Mouse (Mus musculus) E14TG2a.4 (cell line): Measurements from ENCODE around the gene Phf8.
"Not testable (repeated sequence)": the region's sequence is repeated elsewhere in the genome, so short reads cannot be mapped to it uniquely, and the experiment has no call there.

ENCODE experiments used
- H3K27me3 ChIP-seq: 2 replicates; pipeline ENCODE4 v1.6.1; 2014; ENCODE audit warnings: low read length, control low read depth; ENCODE audit not compliant: insufficient read depth
- H3K36me3 ChIP-seq: 2 replicates; pipeline ENCODE4 v1.6.1; 2014; ENCODE audit warnings: low read length, control low read depth; ENCODE audit not compliant: insufficient read depth
- H3K4me1 ChIP-seq: replicated peaks from 2 replicates; pipeline ENCODE4 v1.6.1; 2014; ENCODE audit warnings: low read depth, low read length, control low read depth
- H3K4me3 ChIP-seq: replicated peaks from 2 replicates; pipeline ENCODE4 v1.5.1; 2014; ENCODE audit warnings: mild to moderate bottlenecking, low read length
- H3K9me3 ChIP-seq: 2 replicates; pipeline ENCODE4 v1.6.1; 2014; ENCODE audit warnings: low read length, control low read depth
- CTCF ChIP-seq: conservative IDR thresholded peaks from 2 replicates; pipeline ENCODE4 v1.5.1; 2014; ENCODE audit warnings: low read length
- NANOG ChIP-seq: IDR thresholded peaks from 2 replicates; pipeline ENCODE4 v1.6.1; 2014; ENCODE audit warnings: borderline replicate concordance, low read length, mixed read lengths
- POU5F1 ChIP-seq: IDR thresholded peaks from 2 replicates; pipeline ENCODE4 v1.6.1; 2014; ENCODE audit warnings: low read length, borderline replicate concordance

Phf8 gene

DNA sequence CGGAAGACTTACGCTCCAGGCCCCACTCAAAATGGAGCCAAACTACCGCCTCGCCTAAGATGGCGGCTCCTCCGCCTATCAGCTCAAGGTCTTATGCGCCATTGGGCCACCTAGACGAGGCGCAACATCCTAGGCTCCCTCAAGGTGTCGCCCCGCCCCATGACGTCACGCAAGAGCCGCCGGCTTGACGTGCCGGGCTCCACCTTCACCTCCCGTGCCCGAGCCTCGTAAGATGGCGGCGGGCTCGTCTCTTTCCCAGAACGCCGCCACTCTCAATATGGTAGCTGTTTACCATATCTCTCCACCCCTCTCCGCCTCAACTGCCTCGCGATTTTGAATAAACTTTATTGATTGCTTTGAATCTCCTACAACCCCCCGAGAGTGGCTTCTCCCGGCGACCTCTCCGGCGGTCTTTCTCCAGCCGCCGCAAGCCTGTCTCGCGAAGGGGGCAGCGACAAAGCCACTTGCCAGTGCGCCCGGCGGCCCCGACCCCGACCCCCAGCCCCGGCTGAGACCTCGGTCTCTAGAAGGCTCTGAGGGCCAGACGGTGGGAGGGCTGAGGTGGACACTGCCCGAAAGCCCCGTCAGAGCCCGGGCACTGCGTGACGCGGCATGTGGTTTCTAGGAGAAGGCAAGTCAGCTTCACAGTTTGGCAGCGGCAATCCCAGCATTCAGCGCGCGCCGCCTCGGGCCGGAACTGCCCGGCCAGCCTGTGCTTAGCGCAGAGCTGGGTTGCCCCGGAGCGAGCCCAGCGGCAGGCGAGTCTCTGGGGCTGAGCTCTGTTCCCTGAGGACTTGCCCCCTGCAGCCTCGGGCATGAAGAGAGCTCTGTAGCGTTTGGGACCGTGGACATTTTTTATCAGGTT lies at the start of gene Phf8:
Gene Phf8 (plus strand): TSS at position 215 of the 865 bp plus-strand sequence.
- H3K4me3 ChIP-seq = peak within 1 kb of the TSS; percentile 82
- H3K36me3 ChIP-seq = peaks cover 5% of the 10 kb centered on the region; the same call in 1 of the 2 replicates
- TF ChIP-seq CTCF = no peak
- TF ChIP-seq NANOG = no peak
- TF ChIP-seq POU5F1 = no peak
- 0 out of 2 replicates have a peak, but pooled peaks cover 10% of the 10 kb centered on the region for H3K4me1 ChIP-seq
- no peaks in the 10 kb centered on the region for H3K27me3 ChIP-seq
- no peaks in the 10 kb centered on the region for H3K9me3 ChIP-seq

DNA sequence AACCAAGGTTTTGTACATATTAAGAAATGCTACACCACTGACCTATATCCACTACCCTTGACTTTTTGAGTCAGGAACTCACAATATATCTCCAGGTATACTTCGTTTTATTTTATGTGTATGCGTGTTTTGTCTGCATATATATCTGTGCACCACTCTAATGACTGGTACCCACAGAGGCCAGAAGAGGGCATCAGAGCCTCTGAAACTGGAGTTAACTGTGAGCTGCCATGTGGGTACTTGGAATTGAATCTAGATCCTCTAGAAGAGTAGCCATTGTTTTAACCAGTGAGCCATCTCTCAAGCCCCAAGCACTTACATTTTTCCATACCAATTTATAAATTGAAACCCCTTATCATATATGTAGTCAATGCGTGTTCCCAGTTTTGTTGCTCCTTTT lies 32.3 kb upstream of the Phf8 start:
- no peaks in the 10 kb centered on the region for H3K27me3 ChIP-seq
- H3K36me3 ChIP-seq = no peaks in the 10 kb centered on the region
- H3K9me3 ChIP-seq = peaks cover 2% of the 10 kb centered on the region; the same call in 1 of the 2 replicates
- TF ChIP-seq NANOG (no peak), POU5F1 (no peak), CTCF (no peak)
- no peaks in the 10 kb centered on the region for H3K4me1 ChIP-seq
- H3K4me3 ChIP-seq = no peak overlapping the region

DNA sequence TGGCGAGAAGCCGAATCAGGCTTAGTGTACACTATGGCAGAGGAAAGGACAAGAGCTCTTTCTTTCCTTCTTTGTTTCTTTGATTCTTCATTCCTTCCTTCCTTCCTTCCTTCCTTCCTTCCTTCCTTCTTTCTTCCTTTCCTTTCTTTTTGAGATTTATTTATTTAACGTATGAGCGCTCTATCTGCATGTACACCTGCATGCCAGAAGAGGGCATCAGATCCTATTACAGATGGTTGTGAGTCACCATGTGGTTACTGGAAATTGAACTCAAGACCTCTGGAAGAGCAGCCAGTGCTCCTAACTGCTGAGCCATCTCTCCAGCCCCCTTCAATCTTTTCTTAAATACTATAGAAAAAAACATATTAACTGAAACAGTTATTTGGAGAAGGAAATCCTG lies 27.2 kb upstream of the Phf8 start:
- H3K36me3 ChIP-seq = not testable (repeated sequence)

DNA sequence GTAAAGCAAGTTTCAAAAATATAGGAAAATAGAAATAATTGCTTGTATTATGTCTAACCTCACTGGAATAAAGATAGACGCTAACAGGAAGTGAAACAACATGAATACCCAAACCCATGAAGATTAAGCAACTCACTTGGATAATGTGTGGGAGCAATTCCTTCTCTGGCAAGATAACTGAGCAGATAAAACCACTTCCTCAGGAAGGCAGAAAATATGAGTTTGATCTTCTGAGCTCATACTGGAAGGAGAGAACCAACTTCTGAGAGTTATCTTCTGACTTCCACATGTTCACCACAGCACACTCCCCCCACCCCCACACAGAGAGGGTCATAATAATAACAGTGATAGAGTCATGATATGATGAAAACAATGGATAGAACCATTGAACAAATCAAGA lies 23.9 kb upstream of the Phf8 start:
- H3K36me3 ChIP-seq = no peaks in the 10 kb centered on the region
- no peaks in the 10 kb centered on the region for H3K27me3 ChIP-seq
- TF ChIP-seq NANOG (no peak), POU5F1 (no peak), CTCF (no peak)
- H3K9me3 ChIP-seq = no peaks in the 10 kb centered on the region
- H3K4me1 ChIP-seq = no peaks in the 10 kb centered on the region
- H3K4me3 ChIP-seq = no peak overlapping the region

More for the DNA sequence above, 27.2 kb upstream of the Phf8 start:
- H3K9me3 ChIP-seq, H3K4me3 ChIP-seq, H3K27me3 ChIP-seq, H3K4me1 ChIP-seq: not testable (repeated sequence)

DNA sequence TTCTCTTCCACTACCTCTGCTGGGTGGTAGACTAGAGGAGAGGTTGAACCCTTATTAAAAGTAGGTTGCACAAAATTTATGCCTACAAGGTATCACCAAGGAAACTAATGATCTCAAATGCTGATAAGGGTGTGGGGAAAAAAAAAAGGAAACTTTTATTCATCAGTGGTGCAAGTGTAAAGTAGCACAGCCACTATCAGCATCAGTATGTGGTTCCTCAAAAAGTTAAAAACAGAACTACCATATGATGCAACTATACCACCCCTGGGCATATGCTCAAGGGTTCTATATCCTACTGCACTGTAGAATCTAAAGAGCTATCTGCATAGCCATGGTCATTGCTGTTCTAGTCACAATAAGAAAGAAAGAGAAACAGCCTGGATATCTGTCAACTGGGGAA lies 11.9 kb upstream of the Phf8 start:
- H3K9me3 ChIP-seq = no peaks in the 10 kb centered on the region
- TF ChIP-seq POU5F1 = no peak
- TF ChIP-seq NANOG = no peak
- TF ChIP-seq CTCF = no peak
- no peaks in the 10 kb centered on the region for H3K36me3 ChIP-seq
- H3K4me1 ChIP-seq = no peaks in the 10 kb centered on the region
- no peak overlapping the region for H3K4me3 ChIP-seq
- H3K27me3 ChIP-seq = no peaks in the 10 kb centered on the region

DNA sequence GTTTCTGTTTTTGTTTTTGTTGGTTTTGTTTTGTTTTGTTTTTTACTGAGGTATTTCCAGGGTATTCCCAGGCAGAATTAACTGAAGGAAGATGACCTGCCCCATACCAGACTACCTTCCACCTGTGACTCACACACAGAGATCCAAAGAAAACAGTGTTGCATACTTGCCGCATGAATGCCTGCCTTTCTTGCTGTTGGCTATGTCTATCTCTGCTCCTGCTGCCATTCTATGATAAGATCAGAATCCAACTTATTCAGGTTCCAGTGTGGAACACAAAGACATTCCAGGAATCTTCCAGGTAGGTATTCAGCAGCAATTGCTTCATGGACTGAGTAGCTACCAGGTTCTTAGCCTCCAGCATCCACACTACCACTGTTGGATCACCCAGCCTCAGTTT lies 10.6 kb upstream of the Phf8 start:
- Histone ChIP-seq H3K4me1 (no peaks in the 10 kb centered on the region), H3K9me3 (no peaks in the 10 kb centered on the region), H3K36me3 (no peaks in the 10 kb centered on the region), H3K4me3 (no peak overlapping the region), H3K27me3 (no peaks in the 10 kb centered on the region)
- no peak for TF ChIP-seq NANOG
- TF ChIP-seq CTCF = no peak
- no peak for TF ChIP-seq POU5F1

DNA sequence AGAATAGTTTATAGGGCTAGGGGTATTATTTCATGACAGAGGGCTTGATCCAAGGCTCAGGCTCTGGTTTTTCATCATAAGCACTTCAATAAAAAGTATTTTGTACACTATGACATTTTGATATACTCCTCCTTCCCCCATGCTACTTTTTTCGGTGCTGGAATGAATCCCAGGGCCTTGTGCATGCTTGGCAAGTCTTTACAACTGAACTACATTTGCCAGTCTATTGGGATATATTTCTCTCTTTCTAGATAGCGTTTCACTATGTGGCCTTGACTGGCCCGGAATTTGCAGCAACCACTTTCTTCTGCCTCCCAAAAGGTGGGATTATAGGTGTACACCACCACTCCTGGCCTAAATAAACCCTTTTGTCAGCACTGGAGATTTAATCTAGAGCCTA lies 7.4 kb upstream of the Phf8 start:
- no peaks in the 10 kb centered on the region for H3K27me3 ChIP-seq
- H3K4me3 ChIP-seq = no peak overlapping the region
- no peaks in the 10 kb centered on the region for H3K9me3 ChIP-seq
- no peak for TF ChIP-seq CTCF
- no peak for TF ChIP-seq NANOG
- no peak for TF ChIP-seq POU5F1
- H3K4me1 ChIP-seq = 0 out of 2 replicates have a peak, but pooled peaks cover under 1% of the 10 kb centered on the region
- no peaks in the 10 kb centered on the region for H3K36me3 ChIP-seq

DNA sequence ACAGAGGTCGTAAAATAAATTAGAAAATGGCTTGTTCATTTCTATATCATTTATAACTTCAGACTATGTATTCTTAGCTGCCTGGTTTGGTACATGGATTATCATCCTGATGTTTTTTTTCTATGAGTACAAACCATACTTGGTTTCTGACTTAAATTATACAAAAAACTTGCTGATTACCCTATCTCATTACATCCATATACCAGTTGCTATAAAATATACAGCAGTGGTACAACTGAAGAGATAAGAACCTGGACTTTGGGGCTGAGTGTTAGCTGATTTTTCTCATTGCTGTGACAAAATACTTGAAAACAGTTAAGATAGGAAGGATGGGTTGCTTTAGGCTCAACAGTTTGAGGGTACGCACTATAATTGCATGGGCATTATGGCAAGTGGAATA lies 6.8 kb upstream of the Phf8 start:
- Histone ChIP-seq H3K36me3 (no peaks in the 10 kb centered on the region), H3K9me3 (no peaks in the 10 kb centered on the region), H3K4me1 (0 out of 2 replicates have a peak, but pooled peaks cover 4% of the 10 kb centered on the region), H3K27me3 (no peaks in the 10 kb centered on the region), H3K4me3 (no peak overlapping the region)
- TF ChIP-seq CTCF = no peak
- no peak for TF ChIP-seq POU5F1
- no peak for TF ChIP-seq NANOG

DNA sequence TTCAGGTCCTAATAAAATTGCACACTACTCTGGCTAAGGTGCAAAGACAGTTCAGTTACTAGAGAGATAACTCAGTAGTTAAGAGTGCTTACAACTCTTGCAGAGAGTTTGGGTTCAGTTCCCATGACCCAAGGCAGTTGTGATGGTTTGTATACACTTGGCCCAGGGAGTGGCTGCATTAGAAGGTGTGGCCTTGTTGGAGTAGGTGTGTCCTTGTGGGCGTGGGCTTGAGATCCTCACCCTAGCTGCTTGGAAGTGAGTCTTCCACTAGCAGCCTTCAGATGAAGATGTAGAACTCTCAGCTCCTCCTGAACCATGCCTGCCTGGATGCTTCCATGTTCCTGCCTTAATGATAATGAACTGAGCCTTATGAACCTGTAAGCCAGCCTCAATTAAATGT lies 2.3 kb upstream of the Phf8 start:
- Histone ChIP-seq H3K27me3 (no peaks in the 10 kb centered on the region), H3K36me3 (no peaks in the 10 kb centered on the region), H3K4me1 (0 out of 2 replicates have a peak, but pooled peaks cover 10% of the 10 kb centered on the region), H3K4me3 (no peak overlapping the region), H3K9me3 (no peaks in the 10 kb centered on the region)
- no peak for TF ChIP-seq POU5F1
- no peak for TF ChIP-seq NANOG
- no peak for TF ChIP-seq CTCF
